Mouse (Mus musculus) cortical plate, adult 2 months (tissue): ENCODE results near the gene Cryl1. TPM values are rescaled to one million over a fixed set of nuclear protein-coding genes. Genes with fewer than 3 reads are reported as not detected.
A peak's percentile ranks its signal among the peaks of the same experiment; 100 is the strongest.

ENCODE experiments used
- H3K27ac ChIP-seq: fragments of 200-500 bp; 2 replicates; pipeline ENCODE4 v1.5.1; 2012; ENCODE audit warnings: low read length, control low read depth, inconsistent platforms; ENCODE audit not compliant: insufficient read depth
- H3K4me1 ChIP-seq: fragments of 200-500 bp; 2 replicates; pipeline ENCODE4 v1.6.1; 2011; ENCODE audit warnings: low read length; ENCODE audit not compliant: control insufficient read depth, insufficient read depth
- H3K4me3 ChIP-seq: fragments of 200-500 bp; 2 replicates; pipeline ENCODE4 v1.5.1; 2011; ENCODE audit warnings: mild to moderate bottlenecking, low read length, control low read depth; ENCODE audit not compliant: insufficient read depth
- CTCF ChIP-seq: fragments of 200-500 bp; IDR thresholded peaks from 2 replicates; pipeline ENCODE4 v1.5.1; 2011; ENCODE audit warnings: mild to moderate bottlenecking, control low read depth, low read length; ENCODE audit not compliant: insufficient read depth; ENCODE audit errors: extremely low read depth
- POLR2A ChIP-seq: fragments of 200-500 bp; IDR thresholded peaks from 2 replicates; pipeline ENCODE4 v1.6.1; 2011; ENCODE audit warnings: mild to moderate bottlenecking, low read length, control low read depth; ENCODE audit not compliant: insufficient read depth; ENCODE audit errors: extremely low read depth
- polyA plus RNA-seq: library from polyadenylated mRNA; depleted of rRNA; stranded (reverse); fragments of >200 nt; gene quantifications from 2 replicates; pipeline ENCODE4 v1.2.3, GENCODE M21; 2012

Gene Cryl1
- polyA plus RNA-seq, 1 experiment: 39.7 TPM

DNA sequence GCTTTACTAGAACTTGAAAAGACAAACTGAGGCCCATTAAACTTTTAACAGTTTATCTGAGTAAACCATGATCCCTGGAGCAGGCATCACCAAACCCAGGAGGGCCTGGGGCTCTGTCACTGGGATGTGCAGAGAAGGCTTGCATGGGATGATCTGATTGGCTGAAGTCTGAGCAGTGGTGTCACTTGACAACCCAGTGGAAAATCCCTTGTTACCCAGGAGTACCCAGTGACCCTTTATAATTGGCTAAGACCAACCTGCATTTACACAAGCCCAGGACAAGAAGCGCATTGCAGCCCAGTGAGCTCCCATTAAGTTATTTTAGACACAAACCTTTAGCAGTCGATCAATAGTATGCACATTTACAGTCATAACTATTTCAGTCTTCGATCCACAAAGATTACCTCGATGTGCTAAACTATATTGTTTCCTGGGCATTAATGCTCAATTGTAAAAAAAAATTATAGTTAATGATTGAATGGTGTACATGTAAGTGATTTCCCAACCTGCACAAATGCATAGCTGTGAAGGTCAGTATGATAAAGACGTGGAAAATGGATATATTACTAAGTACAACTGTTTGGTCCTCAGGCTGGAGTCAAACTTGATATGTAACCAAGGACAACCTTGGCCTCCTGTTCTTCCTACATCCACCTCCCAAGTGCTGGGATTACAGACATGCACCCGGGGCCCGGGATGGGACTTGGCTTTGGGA, 46.7 kb downstream of the Cryl1 start:
- H3K4me1 ChIP-seq: no peaks in the 10 kb centered on the region
- no peak overlapping the region for H3K4me3 ChIP-seq
- TF ChIP-seq POLR2A (no peak), CTCF (no peak)
- H3K27ac ChIP-seq: no peak overlapping the region

DNA sequence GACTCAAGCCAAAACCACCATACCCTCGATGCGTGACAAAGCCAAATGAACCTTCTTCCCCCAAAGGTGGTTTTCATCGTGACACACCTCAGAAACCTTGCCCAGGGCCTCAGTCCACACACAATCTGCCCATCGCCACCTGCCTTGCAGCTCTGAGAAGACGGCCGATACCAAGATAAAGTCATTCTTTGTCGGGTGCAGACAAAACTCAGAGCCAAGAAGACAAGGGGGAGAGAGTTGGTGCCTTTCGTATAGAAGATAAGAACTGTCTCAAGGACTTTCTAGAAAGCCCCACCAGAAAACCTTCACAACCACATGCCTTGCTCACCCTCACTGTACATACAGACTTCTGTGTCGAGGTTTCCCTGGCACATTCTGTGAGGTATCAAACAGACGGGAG, 48.4 kb downstream of the Cryl1 start:
- H3K27ac ChIP-seq: no peak overlapping the region

DNA sequence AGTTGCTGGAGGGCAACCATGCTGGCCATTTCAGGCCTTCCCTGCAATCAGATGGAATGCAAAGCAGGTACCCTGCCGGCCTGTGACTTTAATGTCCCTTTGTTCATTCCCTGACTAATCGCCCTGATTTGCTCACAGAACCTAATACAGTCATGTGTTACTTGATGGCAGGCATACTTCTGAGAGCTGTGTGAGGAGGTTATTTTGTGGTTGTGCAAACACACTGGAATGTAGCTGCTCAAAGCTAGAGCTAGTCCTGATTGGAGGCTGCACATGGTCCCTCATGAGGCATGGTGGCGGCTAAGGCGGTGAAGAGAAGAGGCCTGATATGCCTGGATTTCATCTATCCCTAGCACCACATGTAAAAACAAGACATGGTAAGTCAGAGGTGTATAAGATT, 50.2 kb downstream of the Cryl1 start:
- H3K4me3 ChIP-seq: no peak overlapping the region
- H3K4me1 ChIP-seq: no peaks in the 10 kb centered on the region
- H3K27ac ChIP-seq: no peak overlapping the region
- TF ChIP-seq POLR2A: no peak

More for the DNA sequence above, 48.4 kb downstream of the Cryl1 start:
- H3K4me3 ChIP-seq: no peak overlapping the region
- no peak for TF ChIP-seq CTCF
- TF ChIP-seq POLR2A: no peak
- no peaks in the 10 kb centered on the region for H3K4me1 ChIP-seq

- TF ChIP-seq CTCF (no peak), POLR2A (no peak)
- no peaks in the 10 kb centered on the region for H3K4me1 ChIP-seq
- no peak overlapping the region for H3K4me3 ChIP-seq
- no peak overlapping the region for H3K27ac ChIP-seq
Observed at GRCm38 (mm10) chr14:57346135-57346534, 52.2 kb downstream of the Cryl1 start.

DNA sequence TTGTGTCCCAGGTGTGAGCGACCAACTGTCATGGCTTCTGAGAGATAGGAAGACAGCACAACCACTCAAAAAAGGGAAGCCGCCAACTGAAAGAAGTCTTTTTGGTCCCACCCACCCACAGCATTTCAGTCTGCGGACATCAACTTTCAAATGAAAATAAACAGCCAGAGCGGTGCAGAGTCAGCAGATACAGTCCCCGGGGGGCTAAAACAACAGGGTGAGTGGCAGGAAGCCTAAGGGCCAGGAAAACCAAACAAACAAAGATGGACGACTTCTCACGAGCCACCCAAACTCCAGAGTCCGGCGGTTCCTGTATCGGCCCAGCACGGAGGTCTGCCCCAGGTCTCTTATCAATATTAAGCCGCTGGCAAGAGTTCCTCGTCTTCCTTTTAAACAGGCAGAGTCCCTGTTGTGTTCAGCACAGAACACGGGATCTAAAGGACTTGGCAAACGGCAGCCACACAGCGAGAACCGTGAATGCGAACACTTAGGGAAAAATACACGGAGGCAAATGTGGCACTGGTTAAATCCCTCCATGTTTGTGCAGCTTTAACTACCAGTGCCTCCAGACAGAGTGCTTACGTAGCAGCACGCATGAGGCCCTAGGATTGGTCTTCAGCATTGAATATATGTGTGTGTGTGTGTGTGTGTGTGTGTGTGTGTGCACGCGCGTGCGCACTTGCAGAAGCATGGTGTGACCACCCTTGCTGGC, 53.4 kb downstream of the Cryl1 start:
- Histone ChIP-seq H3K4me1 (no peaks in the 10 kb centered on the region), H3K27ac (no peak overlapping the region), H3K4me3 (no peak overlapping the region)
- TF ChIP-seq CTCF: no peak
- no peak for TF ChIP-seq POLR2A

DNA sequence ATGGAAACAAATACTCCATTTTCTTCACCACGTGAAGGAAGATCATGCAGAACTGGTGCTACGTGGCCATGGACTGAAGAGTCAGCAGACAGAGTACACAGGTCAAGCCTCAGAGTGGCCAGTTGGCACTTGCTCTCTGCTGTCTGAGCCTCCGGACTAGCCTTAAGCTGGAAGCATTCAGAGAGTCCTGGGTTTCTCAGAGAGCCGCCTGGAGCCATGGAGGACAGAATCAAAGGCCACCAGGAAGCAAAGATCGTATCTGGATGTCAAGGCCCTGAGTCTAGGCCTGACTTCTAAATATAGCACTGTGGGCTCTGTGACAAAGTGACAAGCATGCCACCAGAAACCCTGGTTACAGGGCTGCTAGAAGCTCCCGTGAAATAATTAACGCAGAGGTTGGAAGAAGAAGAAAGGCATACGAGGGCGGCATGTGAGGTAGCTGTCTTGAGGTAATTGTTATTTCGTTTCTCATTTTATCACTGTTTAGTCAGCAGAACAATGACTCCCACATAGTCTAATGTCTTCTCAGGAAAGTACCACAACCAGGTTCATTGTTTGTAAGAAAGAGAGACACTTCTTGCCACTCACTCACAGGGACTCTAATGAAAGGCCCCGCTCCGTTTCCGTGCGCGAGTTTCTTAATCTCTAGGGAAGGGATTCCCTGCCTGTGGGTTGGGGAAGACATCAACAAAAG, 55.1 kb downstream of the Cryl1 start:
- Histone ChIP-seq H3K4me1 (no peaks in the 10 kb centered on the region), H3K4me3 (no peak overlapping the region), H3K27ac (no peak overlapping the region)
- TF ChIP-seq POLR2A: no peak
- TF ChIP-seq CTCF: no peak

DNA sequence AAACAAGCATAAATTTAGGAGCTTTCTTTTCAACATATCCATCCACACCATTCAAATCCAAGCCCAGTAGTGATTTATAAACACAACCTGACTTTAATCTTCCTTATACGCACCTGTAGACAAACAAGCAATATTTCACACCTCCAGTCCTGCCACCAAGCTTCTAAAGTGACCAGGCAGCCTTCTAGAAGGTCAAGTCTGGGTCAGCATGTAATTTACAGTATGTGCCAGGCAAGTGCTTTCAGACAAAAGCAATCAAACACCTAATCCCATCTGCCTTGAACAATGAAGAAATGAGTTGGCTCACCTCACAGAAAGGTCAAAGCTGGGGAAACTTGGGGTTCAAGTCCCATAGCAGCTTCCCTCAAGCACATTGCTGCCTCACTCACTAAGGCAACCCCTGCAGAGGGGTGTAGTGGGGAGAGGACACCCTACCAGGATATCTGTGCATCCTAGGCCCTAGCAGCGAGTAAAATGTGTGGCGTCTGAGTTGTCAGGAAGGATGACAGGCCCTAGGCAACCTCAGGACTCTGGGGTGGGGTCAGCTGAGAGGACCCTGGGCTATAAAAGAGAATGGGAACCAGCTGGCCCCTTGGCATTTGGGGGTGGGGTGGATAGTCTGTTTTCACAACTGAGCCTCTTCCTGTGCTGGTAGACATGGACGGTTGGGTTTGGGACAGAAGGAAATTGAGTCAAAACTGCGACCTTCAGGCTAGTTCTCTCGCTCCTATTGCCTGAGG, 55.8 kb downstream of the Cryl1 start:
- H3K27ac ChIP-seq: no peak overlapping the region
- H3K4me3 ChIP-seq: no peak overlapping the region
- no peaks in the 10 kb centered on the region for H3K4me1 ChIP-seq
- TF ChIP-seq POLR2A (no peak), CTCF (no peak)

GRCm38 (mm10) chr14:57338666-57339065, 59.7 kb downstream of the Cryl1 start:
- no peak for TF ChIP-seq CTCF
- no peak for TF ChIP-seq POLR2A
- no peaks in the 10 kb centered on the region for H3K4me1 ChIP-seq
- no peak overlapping the region for H3K4me3 ChIP-seq
- no peak overlapping the region for H3K27ac ChIP-seq

DNA sequence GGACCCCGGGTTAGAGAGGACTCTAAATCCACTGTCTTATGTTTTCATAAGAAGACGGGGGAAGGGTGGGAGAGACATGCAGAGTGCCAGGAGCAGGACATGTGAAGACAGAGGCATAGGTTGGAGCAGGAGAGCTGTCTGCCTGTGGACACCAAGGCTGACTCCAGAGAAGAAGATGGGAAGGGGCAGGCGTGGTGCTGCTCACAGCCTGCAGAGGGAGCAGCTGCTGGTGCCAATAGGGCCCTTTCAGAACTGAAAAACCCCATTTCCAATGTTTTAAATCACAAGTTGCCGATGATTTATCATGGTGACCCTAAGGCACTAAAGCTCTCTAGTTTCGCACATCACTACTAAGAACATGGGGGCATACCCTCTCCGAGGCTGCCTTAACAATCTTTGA, 63.5 kb downstream of the Cryl1 start:
- TF ChIP-seq POLR2A (no peak), CTCF (peak; percentile 29)
- Histone ChIP-seq H3K4me3 (no peak overlapping the region), H3K4me1 (no peaks in the 10 kb centered on the region), H3K27ac (no peak overlapping the region)
